Mouse (Mus musculus) urinary bladder, postnatal 0 days (tissue): ENCODE results near the gene Olfr1320. TPM values are rescaled to one million over a fixed set of nuclear protein-coding genes. Genes with fewer than 3 reads are reported as not detected.

Source experiments
- polyA plus RNA-seq: library from polyadenylated mRNA; unstranded; fragments of >200 nt; fragmentation: Nextera tagmentation; extraction: Ambion mirVana; gene quantifications from 2 replicates; pipeline ENCODE4 v1.2.1, GENCODE M21; 2015

Olfr1320 gene
- not detected in 2 replicates for polyA plus RNA-seq

GRCm38 (mm10) chrX:49672033-49672432, at the start of gene Olfr1320:
Gene Olfr1320, plus strand, starts transcription at chrX:49672333.

Other genes with a start within 250 kb of the Olfr1320 start
- 0.67 and 0.73 TPM in 2 replicates for gene Arhgap36, start 208.4 kb upstream of the Olfr1320 start, polyA plus RNA-seq
- not detected in 2 replicates for gene Olfr1321, start 62.7 kb downstream of the Olfr1320 start, polyA plus RNA-seq
- gene Igsf1, start 125.4 kb downstream of the Olfr1320 start, polyA plus RNA-seq = 1.6 and 1.9 TPM in 2 replicates
- not detected in 2 replicates for gene Olfr1322, start 219.2 kb downstream of the Olfr1320 start, polyA plus RNA-seq